Mouse (Mus musculus) olfactory bulb, adult 2 months (tissue): ENCODE results near the gene Med23. TPM values are rescaled to one million over a fixed set of nuclear protein-coding genes. Genes with fewer than 3 reads are reported as not detected.

Experiments used
- H3K27ac ChIP-seq: fragments of 200-500 bp; 2 replicates; pipeline ENCODE4 v1.5.1; 2012; ENCODE audit warnings: low read depth, low read length; ENCODE audit not compliant: insufficient read depth
- H3K4me1 ChIP-seq: fragments of 200-500 bp; 2 replicates; pipeline ENCODE4 v1.6.1; 2012; ENCODE audit warnings: low read length; ENCODE audit not compliant: control insufficient read depth, insufficient read depth
- H3K4me3 ChIP-seq: fragments of 200-500 bp; 2 replicates; pipeline ENCODE4 v1.5.1; 2012; ENCODE audit warnings: mild to moderate bottlenecking, low read depth, low read length, moderate library complexity; ENCODE audit not compliant: insufficient read depth
- CTCF ChIP-seq: fragments of 200-500 bp; IDR thresholded peaks from 2 replicates; pipeline ENCODE4 v1.5.1; 2012; ENCODE audit warnings: low read depth, mild to moderate bottlenecking, low read length, moderate library complexity; ENCODE audit not compliant: insufficient read depth
- POLR2A ChIP-seq: fragments of 200-500 bp; IDR thresholded peaks from 2 replicates; pipeline ENCODE4 v1.6.1; 2012; ENCODE audit warnings: mild to moderate bottlenecking, low read depth, low read length, moderate library complexity; ENCODE audit not compliant: insufficient read depth
- WGBS: fragments of 180-500 bp; shearing (Covaris S2); methylation state at CpG from one replicate; pipeline ENCODE4 v1.1.7; 2018; 5-methylcytosine and 5-hydroxymethylcytosine counted together
- polyA plus RNA-seq: library from polyadenylated mRNA; stranded (reverse); fragments of >200 nt; gene quantifications from 2 replicates; pipeline ENCODE4 v1.2.4, GENCODE M21; 2012; ENCODE audit warnings: low replicate concordance; ENCODE audit not compliant: missing spikeins, insufficient read depth, insufficient read length

The Med23 gene
- polyA plus RNA-seq, 1 experiment = not detected

GRCm38 (mm10) chr10:24915486-24915885 lies 45.7 kb downstream of the Med23 start:
- 95% methylated on average over 6 of the region's 6 CpGs for WGBS

DNA sequence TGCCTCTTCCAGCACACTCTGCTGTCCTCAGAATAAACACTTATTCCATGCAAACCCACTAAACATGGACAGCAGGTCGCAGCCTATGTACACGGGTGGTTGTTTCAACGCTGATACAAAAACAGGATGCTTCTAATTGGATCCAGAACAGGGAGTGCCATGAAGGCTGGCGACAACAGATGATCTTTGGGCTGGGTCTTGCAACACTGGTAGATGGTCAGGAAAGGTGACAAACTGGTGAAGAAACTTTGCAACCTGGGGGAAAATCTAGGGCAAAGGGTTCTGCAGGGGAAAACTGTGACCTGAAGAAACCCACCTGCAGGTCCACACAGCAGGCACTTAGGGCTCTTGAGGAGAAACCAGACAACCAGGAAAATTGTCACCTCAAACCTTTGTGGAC lies 53.2 kb downstream of the Med23 start:
- H3K27ac ChIP-seq = no peak overlapping the region
- 89% methylated on average over 4 of the region's 4 CpGs for WGBS
- TF ChIP-seq POLR2A = no peak
- no peak overlapping the region for H3K4me3 ChIP-seq
- no peaks in the 10 kb centered on the region for H3K4me1 ChIP-seq

More at GRCm38 (mm10) chr10:24915486-24915885, 45.7 kb downstream of the Med23 start:
- TF ChIP-seq POLR2A (no peak), CTCF (no peak)
- Histone ChIP-seq H3K4me3 (no peak overlapping the region), H3K4me1 (no peaks in the 10 kb centered on the region), H3K27ac (no peak overlapping the region)

DNA sequence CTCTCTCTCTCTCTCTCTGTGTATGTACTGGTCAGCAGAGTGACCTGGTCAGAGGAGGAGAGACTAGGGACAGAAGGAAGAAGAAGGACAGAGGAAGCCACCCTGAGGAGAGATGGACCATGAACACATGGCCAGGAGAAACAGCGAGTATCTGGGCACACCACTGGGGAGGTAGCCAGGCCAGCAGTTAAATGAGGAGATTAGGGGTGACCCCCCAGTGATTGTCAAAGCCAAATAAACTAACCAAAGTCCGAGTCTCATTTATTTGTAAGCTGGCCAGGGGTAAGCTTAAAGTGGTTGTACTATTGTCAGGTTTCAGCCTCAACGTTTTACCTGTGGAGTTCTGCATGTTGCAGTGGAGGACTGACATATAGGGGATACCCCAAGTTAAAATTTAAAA lies 54.5 kb downstream of the Med23 start:
- H3K4me3 ChIP-seq = no peak overlapping the region
- no peaks in the 10 kb centered on the region for H3K4me1 ChIP-seq
- no peak overlapping the region for H3K27ac ChIP-seq
- TF ChIP-seq CTCF (no peak), POLR2A (no peak)
- WGBS = 77% methylated on average over 3 of the region's 3 CpGs

DNA sequence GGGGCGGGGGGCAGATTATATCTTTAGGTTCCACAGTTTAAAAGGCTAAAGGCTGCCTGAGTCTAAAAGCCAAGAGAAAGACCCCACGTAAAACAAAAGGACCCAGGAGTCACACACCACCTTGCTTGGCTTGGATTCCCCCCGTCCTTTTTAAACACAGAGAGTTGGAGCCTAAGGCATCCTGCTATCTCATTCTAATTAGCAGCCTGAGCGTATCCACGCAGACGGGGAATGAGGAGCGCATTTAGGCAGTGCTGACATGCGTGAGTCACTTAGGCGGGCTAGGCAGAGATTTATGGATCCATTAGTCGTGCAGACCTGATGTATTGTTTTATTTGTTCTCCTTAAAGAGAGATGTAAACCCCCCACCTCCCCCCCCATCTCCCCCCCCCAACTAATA lies 56.6 kb downstream of the Med23 start:
- Histone ChIP-seq H3K4me3 (no peak overlapping the region), H3K27ac (no peak overlapping the region), H3K4me1 (no peaks in the 10 kb centered on the region)
- TF ChIP-seq POLR2A = no peak
- WGBS = 49% methylated on average over 10 of the region's 10 CpGs

DNA sequence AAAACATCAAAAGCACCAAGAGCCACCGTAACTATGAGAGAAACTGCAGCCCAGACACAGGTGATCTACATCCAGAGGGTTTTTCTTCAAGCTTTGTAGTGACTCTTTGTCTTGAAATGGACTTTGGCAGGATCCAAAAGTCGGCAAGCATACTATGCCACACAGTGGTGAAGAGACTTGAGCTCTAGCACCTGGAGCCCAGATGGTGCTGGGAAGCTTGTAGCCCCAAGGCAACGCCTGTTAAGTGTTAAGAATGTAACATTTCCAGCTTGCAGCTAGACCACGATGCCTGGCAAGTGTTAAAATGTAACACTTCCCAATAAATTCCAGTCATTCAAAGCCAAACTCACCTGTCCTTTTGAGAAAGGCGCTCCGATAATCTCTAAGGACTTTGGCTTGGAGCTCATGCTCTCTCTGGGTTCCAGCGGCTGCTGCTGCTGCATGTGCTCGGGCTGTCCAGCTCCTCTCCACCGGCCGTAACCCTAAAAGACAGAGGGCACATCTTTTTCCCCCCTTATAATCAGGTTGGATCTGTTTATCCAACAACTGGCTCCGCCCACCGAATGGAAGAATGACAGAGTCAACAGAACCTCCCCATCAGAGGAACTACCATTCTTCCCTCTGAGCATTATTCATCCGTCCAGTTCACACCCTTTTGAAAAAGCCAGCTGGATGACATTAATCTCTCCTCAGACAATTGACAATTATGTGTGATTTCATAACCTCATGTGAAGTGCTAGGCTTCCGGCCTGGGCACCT lies 57.4 kb downstream of the Med23 start, which contains the start of gene Arg1:
Gene Arg1 (minus strand): TSS at position 523 of the 759 bp plus-strand sequence.
- TF ChIP-seq POLR2A (no peak), CTCF (no peak)
- no peak within 1 kb of the TSS for H3K27ac ChIP-seq
- WGBS = 74% methylated on average over 14 of the region's 14 CpGs
- no peak within 1 kb of the TSS for H3K4me3 ChIP-seq
- no peaks in the 10 kb centered on the region for H3K4me1 ChIP-seq

DNA sequence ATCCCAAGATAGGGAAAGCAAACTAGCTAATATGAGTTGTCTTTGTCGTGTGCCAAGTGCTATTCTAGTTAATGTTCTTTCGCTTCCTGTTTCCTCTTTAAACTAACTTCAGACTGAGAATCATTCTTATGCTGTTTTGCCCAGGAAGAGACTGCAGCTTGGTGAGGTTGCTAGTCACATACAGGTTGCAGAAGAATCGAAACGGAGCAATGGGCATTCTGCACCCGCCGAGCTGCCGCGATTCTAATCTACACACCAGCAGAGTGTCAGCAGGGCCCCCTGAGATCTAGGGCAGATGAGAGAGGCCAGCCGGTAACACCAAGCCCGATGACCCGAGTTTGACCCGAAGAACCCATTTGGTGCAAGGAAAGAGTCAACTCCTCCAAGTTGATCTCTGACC lies 58.3 kb downstream of the Med23 start:
- H3K4me1 ChIP-seq = no peaks in the 10 kb centered on the region
- H3K4me3 ChIP-seq = no peak overlapping the region
- no peak for TF ChIP-seq CTCF
- no peak for TF ChIP-seq POLR2A
- H3K27ac ChIP-seq = no peak overlapping the region
- WGBS = 63% methylated on average over 12 of the region's 12 CpGs

GRCm38 (mm10) chr10:24930143-24930542 lies 60.4 kb downstream of the Med23 start:
- Histone ChIP-seq H3K27ac (no peak overlapping the region), H3K4me1 (no peaks in the 10 kb centered on the region), H3K4me3 (no peak overlapping the region)
- no peak for TF ChIP-seq POLR2A
- no peak for TF ChIP-seq CTCF
- 87% methylated on average over 6 of the region's 6 CpGs for WGBS

- no peak overlapping the region for H3K4me3 ChIP-seq
- TF ChIP-seq POLR2A (no peak), CTCF (no peak)
- H3K27ac ChIP-seq = no peak overlapping the region
- no peaks in the 10 kb centered on the region for H3K4me1 ChIP-seq
- 85% methylated on average over 3 of the region's 3 CpGs for WGBS
Measured at GRCm38 (mm10) chr10:24947871-24948270, 78.1 kb downstream of the Med23 start.

- Histone ChIP-seq H3K4me1 (no peaks in the 10 kb centered on the region), H3K27ac (no peak overlapping the region), H3K4me3 (no peak overlapping the region)
- 90% methylated on average over 8 of the region's 8 CpGs for WGBS
- TF ChIP-seq CTCF = no peak
- no peak for TF ChIP-seq POLR2A
Measured at GRCm38 (mm10) chr10:24948278-24948677, 78.5 kb downstream of the Med23 start.

GRCm38 (mm10) chr10:24950223-24950622 lies 80.4 kb downstream of the Med23 start:
- no peak for TF ChIP-seq POLR2A
- TF ChIP-seq CTCF = no peak
- no peaks in the 10 kb centered on the region for H3K4me1 ChIP-seq
- 80% methylated on average over 4 of the region's 4 CpGs for WGBS
- no peak overlapping the region for H3K27ac ChIP-seq
- no peak overlapping the region for H3K4me3 ChIP-seq
